Mouse (Mus musculus) olfactory bulb, adult 2 months (tissue): ENCODE measurements around the gene Rdh16.

ENCODE experiments used
- CTCF ChIP-seq: fragments of 200-500 bp; IDR thresholded peaks from 2 replicates; pipeline ENCODE4 v1.5.1; 2012; ENCODE audit warnings: low read depth, mild to moderate bottlenecking, low read length, moderate library complexity; ENCODE audit not compliant: insufficient read depth
- POLR2A ChIP-seq: fragments of 200-500 bp; IDR thresholded peaks from 2 replicates; pipeline ENCODE4 v1.6.1; 2012; ENCODE audit warnings: mild to moderate bottlenecking, low read depth, low read length, moderate library complexity; ENCODE audit not compliant: insufficient read depth

- TF ChIP-seq CTCF (no peak), POLR2A (no peak)
These were observed 14.9 kb downstream of the Rdh16 start for GRCm38 (mm10) chr10:127815888-127816287.
